Mouse (Mus musculus): ENCODE data around the gene Lin54. TPM values are rescaled to one million over a fixed set of nuclear protein-coding genes. Genes with fewer than 3 reads are reported as not detected.

Gene Lin54
- 10 to 100 TPM in 1 of 2 experiments, 1 to 10 TPM in 1; 8.6 to 14.6 TPM for total RNA-seq (2021)
- polyA plus RNA-seq (2012; rRNA removed), result 1.8 and 2.7 TPM in 2 replicates
- long read RNA-seq, full-length matches to known transcripts, result 6 of 6 reads
- long read RNA-seq, partial matches to known transcripts, result 0 of 6 reads
- long read RNA-seq, other reads (novel, unspliced or antisense), result 0 of 6 reads

- DNase-seq, result peak; percentile 92
These were observed at the start of gene Lin54 for GRCm38 (mm10) chr5:100500458-100500961. Lin54 (minus strand) TSS chr5:100500639.

- DNase-seq, result no peak
These were observed 49.7 kb upstream of the Lin54 start for GRCm38 (mm10) chr5:100550151-100550550.

DNA sequence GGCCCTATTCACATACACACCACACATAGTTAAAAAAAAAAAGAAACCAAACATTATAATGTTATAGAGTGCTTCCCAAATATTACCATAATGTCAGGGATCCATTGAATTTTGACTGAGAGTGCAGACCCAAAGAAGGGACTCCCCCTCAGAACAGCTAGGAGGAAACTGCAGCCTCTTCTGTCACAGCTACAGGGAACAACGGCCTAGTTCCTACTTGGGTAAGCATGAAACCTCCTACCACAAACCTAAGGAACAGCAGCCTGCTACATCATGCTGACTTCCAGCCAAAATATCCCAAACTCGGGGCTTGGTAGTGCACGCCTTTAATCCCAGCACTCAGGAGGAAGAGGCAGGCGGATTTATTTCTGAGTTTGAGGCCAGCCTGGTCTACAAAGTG lies 48.9 kb upstream of the Lin54 start:
- no peak for DNase-seq

- DNase-seq, result no peak
These were observed 47.8 kb upstream of the Lin54 start for GRCm38 (mm10) chr5:100548236-100548635.

- DNase-seq, result no peak
These were observed 46.0 kb upstream of the Lin54 start for GRCm38 (mm10) chr5:100546294-100547080.

DNA sequence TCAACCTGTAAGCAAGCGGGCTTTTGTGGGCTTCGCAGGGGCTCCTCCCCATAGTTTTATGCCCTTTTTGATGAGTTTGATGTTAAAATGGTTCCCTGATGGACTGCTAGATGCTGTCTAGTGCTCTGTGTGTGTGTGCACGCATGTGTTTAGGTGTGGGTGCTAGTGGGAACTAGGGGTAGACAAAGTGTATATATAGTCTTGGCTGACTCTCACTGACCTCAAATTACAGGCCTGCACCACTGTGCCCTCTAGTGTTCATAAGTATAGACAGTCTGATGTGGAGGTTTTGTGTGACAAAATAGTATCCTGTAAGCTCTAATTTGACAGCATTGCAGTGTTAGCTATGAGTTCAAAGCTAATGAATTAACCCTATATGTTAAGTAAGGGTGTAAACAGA lies 36.2 kb upstream of the Lin54 start:
- peak; percentile 23 for DNase-seq

GRCm38 (mm10) chr5:100535826-100536225 lies 35.4 kb upstream of the Lin54 start:
- no peak for DNase-seq

DNA sequence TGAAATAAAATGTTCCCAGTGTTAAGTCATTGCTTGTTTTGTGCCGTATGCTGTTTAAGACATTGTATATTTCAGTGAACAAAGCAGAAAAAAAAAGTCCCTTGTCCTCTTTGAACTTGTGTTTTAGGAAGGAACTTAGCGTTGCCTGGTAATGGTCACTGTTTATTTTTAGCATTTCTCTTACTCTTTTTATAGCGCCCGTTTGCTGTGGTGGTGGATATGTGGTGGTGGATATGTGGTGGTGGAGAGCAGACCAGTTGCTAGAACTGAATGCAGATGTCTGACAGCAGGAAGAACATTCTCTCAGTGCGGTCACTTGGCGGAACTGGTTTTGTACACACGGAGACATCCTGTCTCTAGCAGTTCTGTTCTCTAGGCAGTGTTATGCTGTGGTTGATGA lies 25.7 kb upstream of the Lin54 start:
- DNase-seq, result no peak

DNA sequence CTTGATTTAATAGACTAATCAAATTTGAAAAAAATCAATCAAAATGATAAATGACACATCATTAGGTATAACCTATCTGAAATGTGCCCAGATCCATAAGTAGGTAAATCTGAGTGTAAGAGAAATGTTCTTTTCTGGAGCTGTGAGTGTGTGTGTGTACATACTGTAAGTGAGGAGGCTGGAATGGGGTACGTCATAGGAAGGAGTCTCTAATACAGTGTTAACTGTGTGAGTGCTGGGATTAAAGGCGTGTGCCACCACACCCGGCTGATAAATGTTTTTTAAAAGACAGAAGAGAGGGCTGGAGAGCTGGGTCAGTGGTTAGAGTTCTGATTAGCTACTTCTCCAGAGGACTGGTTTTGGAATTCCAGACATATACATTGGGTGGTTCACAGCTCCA lies 25.2 kb upstream of the Lin54 start:
- no peak for DNase-seq

- DNase-seq, result no peak
These were observed 24.5 kb upstream of the Lin54 start for GRCm38 (mm10) chr5:100524921-100525320.

GRCm38 (mm10) chr5:100523331-100523730 lies 22.9 kb upstream of the Lin54 start:
- no peak for DNase-seq

DNA sequence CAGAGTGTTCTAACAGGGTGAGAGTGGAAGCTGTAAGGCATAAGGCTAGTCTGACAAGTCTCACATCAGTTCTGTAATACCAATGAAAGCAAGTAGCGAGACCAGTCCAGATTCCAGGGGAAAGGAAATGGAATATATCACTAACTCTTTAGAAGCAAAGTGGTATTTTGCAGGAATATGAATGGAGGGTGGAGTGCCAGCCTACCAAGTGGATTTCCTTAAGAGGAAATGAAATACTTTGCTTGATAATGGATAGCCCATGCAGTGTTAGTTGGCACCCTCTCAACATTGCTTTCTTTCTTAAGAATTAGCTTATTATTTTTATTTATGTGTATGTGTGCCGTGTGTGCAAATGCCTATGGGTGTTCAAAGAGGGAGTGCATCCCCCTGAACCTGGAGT lies 19.8 kb upstream of the Lin54 start:
- DNase-seq, result no peak

DNA sequence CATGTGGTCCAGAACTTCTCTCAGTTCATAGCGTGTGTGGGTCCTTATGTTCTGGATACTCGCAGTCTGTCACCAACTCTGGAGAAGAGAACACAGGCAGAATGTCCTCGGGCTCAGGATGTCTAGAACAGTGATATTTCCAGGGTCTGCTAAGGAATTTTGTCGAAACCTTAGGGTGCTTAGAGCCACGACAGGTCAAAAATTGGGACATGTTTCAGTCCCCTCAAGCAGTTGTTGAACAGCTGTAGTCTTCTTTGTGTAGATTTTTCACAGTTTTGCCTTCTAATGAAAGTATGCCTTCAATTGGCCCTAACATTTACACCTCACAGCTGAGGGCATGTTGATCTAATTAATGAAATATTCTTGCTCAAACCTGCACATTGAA lies 18.6 kb upstream of the Lin54 start:
- no peak for DNase-seq

DNA sequence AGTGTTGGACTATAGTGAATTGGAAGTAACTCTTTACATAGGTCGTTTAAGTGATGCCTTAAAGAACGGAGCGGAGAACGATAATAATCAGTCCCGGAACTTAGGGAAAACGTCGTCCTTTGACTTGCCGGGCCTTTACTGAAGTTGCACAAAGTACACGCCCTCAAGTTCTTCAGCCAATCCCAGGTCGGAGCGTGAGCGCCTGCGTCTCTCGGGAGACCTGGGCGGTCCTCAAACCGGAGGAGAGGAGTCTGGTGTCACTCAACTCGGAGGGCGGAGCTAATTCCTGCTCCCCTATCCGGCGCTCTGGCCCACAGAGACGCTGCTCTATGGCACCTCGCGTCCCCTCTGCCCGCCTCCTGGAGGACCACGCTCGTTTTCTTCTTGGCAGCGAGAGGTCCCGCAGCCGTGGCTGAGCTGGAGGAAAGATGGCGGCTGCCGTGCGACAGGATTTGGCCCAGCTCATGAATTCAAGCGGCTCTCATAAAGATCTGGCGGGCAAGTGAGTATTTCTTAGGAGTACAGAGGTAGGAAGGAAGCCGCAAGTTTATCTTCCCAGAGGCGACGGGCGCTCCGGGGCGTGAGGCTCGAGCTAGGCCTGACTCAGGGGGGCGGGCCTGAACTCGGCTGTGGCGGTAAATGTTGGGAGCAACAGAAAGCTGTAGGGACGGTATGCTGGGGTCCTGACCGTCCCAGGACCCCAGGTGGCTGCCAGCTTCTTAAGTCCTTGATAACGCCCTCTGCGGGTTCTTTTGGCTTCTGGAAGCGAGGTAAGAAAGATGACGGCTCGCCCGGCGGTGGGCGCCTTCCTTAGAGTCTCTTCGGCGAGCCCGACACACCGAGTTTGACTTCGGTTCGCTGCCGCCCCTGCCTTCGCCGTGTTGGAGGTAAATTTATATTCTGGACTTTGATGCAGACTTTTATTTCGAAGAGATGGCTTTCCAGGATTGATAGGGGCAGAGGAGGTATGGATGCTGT lies 17.9 kb upstream of the Lin54 start, which contains the start of gene Cops4:
Gene Cops4 (plus strand): TSS at position 261 of the 978 bp plus-strand sequence.
- peak; percentile 98 for DNase-seq

DNA sequence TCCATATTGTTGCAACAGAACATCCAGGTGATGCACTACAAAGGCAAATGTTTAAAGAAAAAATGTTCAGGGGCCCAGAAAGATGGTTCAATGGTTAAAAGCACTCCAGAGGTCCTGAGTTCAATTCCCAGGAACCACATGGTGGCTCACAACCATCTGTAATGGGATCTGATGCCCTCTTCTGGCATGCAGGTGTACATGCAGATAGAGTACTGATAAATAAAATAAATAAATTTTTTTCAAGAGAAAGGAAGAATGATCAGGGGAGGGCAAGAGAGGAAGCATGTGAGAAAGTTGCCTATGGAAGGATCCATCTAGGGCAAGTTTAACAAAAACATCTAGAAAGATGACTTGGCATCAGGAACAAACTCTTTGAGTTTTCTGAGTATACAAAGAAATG lies 12.1 kb upstream of the Lin54 start:
- DNase-seq, result no peak

DNA sequence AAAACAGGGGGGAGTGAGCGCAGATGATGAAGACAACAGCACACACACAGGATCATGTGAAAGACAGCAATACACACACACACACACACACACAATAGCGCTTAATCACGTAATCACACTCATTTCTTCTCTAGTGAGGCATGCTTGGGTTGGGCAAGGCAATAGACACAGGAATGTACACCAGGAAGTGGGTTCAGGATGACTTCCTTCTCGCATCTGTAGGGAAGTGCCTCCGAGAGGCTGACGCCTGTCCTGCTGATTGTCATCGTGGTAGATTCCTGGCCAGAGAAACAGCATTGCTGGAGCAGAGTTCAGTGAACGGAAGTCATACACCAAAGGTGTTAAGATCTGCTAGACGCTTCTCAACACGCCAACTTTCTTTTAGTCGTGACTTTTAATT lies 8.8 kb upstream of the Lin54 start:
- DNase-seq, result no peak

DNA sequence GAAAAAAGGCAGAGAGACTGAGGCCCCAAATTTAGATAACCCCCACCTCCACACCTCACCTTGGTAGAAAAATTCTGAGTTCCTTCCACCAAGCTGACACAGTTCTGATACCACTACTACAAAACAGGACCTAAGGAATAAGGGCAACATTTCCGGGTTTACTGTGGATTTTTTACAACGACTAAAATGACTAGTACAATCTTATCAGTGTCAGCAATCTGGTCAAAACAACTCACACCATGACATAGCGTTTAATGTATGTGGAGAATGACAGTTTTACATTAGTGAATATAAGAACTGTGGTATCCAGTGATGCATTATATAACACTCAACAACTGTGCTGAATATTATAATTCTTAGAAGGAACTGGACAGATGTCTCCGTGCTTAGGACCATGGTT lies 828 bp upstream of the Lin54 start:
- DNase-seq, result no peak

DNA sequence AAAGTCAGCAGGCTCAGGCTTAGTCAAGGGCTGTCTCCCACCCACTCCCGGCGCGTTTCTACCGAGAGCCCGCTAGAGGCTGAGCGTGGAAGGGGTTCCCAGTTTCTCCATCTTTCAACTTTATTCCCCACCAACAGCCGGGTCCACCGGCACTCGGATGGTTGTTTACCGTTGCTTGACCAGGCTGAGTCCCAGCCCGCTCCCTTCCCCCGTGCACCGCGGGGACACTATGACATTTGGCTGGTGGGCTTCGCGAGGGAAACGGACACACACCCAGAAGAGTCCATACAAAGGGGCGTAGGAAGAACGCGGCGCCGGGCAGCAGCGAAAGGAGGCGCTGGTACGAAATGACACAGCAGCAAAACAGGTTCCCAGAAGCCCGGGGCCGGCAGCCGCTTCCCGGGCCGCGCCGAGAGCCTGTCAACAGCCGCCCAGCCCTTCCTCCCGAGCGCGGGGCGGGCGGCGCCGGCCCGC lies 571 bp downstream of the Lin54 start:
- DNase-seq, result peak; percentile 38

- no peak for DNase-seq
These were observed 1.2 kb downstream of the Lin54 start for GRCm38 (mm10) chr5:100499243-100499642.

- DNase-seq, result peak; percentile 93
These were observed 1.8 kb downstream of the Lin54 start for GRCm38 (mm10) chr5:100498436-100499180.

GRCm38 (mm10) chr5:100491704-100492103 lies 8.7 kb downstream of the Lin54 start:
- DNase-seq, result no peak

DNA sequence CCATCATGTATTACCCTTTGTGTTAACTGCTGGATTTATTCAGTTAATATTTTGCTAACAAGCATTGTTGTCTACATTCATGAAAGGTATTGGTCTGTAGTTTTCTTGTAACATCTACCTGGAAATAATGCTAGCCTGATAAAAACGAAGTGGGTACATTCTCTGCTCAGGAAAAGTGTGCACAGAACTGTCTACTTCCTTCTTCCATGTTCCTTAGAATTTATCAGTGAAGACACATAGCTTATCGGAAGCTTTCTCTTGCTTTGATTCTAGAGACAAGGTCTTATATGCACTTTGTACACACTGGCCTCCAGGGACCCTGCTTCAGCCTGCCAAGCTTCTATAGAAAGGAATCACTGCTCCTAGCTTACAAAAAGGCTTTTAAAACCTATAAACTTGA lies 11.1 kb downstream of the Lin54 start:
- DNase-seq, result no peak
